Mouse (Mus musculus): ENCODE measurements around the gene Pfkl.
"Not testable (repeated sequence)": the region's sequence is repeated elsewhere in the genome, so short reads cannot be mapped to it uniquely, and the experiment has no call there.

Pfkl gene

DNA sequence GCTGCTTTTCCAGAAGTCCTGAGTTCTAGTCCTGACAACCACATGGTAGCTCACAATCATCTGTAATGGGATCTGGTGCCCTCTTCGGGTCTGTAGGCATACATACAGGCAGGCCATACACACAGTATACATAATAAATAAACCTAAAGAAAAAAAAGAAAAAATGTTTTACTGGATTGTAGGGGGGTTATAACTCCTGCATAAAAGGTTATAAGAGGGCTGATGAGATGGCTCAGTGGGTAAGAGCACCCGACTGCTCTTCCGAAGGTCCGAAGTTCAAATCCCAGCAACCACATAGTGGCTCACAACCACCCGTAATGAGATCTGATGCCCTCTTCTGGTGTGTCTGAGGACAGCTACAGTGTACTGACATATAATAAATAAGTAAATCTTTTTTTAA, 1.2 kb upstream of the Pfkl start:
- DNase-seq = not testable (repeated sequence)

DNA sequence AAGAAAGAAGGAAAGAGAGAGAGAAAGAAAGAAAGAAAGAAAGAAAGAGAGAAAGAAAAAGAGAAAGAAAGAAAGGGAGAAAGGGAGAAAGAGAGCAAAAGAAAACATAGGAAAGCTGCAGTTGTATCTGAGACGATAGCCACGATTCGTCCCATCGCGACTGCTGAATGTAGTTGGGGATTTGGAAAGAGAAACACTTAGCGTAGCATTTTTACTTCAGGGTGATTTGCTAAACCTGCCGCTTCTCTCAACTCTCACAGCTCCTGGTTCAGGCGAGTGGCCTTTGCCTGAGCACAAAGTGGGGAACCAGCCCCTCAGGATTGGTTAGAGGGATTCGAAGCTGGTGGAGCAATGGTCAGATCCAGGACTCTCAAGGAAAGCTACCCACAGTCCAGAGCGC, 452 bp upstream of the Pfkl start:
- DNase-seq = no peak

DNA sequence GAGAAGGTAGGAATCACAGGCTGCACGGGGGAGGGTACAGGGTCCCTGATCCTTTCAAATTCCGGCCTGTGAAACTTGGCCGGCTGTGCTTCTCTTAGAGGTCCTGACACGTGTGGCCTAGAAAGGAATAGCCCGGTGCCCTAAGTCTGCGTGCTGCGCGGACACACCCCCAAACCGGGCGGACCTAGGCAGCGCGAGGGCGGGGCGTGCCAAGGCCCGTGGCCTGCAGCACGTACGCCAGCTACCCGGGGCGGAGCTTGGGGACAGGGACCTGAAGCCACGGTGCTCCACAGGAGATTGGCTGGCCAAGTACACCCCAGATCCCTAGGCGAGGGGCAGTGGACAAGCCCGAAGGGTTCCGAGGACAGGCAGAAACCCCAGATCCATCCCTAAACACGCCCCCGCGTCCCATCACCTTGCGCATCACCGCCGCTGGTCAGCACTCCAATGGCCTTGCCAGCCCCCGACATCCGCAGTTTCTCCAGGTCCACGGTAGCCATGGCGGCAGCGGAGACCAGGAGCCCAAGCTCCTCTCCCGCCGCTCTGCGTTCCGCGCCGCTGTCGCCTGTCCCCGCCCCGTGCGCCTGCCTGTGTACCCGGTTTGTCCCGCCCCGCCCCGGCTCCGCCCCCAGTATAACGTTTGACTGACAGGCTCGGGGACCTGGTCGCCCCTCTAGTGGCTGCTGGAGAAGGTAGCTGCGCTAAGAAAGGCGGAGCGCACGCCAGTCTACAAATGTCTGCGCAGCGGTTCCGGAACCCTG, 519 bp downstream of the Pfkl start:
- DNase-seq = peak; percentile 95 to 98

DNA sequence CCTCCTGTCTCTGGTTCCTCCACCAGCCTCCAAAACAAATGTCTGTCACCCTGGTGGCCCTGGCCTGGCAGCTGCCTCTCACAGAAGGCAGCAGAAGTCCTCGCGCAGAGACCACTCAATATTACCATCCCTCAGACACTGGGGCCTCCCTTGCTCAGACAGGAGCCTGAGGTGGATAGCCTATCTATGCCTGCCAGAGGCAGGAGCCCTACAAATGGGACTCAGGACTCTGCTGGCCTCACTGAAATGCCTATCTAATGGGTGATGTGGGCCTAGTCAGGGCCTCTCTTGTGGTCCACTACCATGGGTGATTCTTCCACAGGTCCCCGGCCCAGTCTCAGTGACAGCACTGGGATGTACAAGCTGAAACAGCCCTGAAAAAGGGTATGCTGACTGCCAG, 1.7 kb downstream of the Pfkl start:
- no peak for DNase-seq

DNA sequence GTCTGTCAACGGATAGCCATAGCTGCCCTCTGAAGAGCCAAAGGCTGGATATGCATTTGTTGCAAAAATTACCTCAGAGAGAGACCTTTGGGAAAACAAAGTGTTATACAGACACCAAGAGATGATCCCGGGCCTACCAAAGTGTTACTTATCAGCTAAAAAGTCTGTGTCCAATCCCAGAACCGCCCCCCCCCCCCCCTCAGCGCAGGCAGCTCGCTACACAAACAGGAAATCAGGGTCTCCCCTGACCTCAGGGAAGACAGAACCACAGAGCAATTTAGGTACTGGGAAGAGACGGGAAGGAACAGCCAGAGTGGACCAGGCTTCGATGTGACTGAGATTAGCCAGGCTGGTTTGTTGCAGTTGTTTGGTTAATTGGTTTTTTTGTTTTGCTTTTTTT, 2.7 kb downstream of the Pfkl start:
- no peak for DNase-seq

DNA sequence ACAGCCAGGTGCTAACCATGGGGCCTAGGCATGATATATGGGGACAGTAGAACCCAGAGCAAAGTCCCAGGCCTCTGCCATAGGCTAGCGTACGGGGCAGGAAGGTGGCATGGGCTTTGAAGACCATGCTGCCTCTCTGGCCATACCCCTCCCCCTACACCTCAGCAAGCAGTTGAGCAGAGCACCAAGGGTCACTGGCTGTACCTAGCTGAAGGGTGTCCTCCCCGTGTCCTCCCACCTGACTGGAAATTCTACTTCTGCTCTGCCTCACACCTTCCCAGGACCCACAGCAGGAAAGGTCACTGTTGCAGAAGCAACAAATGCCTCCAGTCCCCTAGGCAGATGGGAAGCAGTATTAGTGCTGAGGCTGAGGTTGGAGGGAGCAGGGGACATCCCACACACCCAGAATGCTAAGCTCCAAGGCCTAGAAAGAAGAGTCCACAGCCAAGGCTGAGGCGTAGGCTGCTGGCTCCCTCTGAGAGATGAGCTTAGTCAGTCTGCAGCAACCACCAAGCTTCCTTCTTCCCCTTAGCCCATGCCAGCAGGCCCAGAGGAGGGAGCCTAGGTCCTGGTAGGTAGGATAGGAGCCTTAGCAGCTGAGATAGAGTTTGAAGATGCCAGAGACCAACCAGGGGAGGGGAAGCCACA, 4.0 kb downstream of the Pfkl start:
- no peak for DNase-seq

DNA sequence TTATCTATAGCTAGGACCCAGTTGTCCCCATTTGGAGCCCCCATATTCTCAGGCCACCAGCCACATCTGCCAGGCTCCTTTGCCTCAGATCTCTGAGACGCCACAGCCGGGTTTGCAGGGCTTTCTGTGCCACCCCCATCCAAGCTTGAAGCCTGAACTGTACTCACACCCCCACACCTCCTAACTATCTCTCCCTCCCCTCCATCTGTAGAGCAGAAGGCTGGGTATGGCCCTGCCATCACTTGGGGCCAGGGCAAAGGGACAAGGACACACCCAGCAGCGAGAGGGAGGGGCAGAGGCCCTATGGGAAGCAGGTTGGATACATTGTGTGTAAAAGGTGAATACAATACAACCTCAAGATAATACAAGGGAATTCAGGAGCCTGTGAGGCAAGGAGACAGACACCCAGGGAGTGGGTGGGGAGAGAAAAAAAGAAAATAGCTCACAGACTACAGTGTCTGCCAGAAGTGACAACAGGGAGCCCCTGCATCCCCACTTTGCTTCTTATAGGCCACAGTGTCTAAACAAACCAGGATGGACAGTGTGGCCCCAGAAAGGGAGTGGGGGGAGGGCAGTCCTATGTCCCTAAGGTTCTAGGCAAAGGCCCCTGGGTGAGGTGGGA, 5.3 kb downstream of the Pfkl start:
- DNase-seq = no peak

DNA sequence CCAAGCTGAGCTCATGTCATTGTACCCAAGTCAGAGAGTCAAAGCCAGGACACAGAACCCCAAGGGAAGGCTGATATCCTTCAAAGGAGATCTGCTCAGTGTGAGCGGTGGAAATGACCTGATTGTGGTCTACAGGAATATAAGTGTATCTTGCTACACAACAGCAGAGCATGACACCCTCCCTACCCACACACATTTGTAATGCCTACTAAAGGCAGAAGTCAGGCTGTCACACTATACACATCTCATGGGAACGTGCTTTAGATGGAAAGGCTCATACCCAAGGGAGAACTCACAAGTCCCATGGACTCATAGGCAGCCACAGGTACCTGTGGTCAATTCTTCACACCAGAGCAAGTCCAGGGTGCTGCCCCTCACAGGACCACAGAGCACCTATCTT, 7.6 kb downstream of the Pfkl start:
- no peak for DNase-seq

DNA sequence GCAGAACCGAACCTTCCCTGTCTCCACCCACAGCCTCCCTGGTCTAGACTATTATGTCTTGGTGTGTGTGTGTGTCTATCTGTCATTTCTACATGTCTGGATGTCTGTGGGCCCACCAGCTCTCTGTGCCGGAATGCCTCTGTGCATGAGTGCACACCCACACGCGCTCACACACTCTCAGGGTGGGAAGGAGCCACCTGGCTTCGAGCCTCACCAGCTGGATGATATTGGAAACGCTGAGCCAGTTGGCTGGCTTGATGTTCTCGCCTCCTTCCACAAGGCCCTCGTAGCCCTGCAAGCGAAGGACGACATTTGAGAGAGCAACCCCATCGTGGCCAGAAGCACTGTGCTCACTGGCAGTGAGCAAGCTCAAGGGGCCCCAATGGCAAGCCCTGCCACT, 8.1 kb downstream of the Pfkl start:
- peak in 1 of 2 experiments; percentile 20 for DNase-seq

DNA sequence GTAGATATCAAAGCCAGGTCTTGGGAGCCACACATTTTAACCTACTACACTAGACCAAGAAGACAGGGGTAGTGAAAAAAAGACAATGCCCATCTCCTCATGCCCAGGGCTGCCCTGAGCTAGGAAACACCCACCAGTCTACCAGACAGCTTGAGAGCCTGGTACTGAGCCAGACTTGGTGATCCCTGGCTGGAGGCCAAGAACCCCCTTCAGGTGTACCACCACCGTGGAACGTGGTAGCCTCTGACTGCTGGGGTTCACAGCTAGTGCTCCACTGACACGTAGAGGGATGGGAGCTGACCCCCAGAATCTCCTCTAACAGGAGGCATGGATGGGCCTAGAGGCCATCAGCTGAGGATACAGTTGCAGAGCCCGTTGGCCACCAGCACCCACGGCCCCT, 9.7 kb downstream of the Pfkl start:
- DNase-seq = no peak

DNA sequence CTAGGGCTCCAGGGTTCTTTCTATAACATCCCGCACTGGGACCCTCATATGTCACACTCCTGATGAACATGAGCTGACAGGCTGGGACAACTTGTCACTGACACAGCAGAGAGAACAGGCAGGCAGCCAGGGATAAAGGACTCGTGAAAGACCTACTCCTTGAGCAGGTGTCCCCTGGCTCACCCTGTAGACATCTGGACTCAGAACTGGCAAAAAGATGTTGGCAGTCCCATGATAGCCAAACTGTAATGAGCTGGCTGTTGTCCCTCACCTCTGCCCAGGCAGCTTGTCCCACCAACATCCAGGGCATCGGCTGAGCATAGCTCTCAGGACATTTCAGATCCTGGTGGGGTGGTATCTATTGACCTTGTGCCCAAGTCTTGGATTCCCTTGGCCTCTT, 14.2 kb downstream of the Pfkl start:
- no peak for DNase-seq

DNA sequence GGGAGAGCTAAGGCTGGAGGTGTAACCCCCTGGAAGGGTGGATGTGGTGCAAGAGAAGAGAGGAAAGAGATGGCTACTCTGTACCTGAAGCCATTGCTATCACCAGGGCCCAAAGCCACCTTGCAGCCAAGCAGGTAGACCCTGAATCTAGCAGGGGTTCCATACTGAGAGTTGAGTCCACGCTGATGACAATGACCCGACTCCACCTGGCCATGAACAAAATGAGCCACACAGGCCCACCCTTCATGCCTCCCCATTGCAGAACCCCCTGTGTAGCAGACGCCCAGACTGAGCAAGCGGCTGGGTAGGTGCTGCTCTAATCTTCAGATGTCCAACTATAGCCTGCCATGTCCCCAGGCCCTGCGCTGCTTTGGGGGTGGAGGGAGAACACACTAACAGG, 24.1 kb downstream of the Pfkl start:
- no peak for DNase-seq

DNA sequence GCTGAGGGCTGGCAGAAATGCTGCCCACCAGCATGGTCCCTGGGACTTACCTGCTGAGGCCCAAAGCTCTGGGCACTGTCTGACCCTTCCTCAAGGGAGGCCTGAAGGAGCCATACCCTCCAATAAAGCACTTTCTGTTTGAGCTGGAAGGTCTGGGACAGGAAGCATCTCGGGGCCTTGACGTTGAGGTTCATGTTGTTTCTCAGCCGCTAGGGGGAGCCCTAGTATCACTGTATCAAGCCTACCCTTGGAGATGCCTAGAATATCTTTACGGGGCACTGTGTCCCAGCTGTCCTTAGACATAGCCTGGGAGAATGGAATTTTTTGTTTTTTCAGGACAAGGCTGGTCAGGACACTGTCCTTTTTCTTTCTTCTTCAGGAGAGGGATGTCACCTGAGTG, 25.2 kb downstream of the Pfkl start:
- DNase-seq = peak; percentile 58 to 66

DNA sequence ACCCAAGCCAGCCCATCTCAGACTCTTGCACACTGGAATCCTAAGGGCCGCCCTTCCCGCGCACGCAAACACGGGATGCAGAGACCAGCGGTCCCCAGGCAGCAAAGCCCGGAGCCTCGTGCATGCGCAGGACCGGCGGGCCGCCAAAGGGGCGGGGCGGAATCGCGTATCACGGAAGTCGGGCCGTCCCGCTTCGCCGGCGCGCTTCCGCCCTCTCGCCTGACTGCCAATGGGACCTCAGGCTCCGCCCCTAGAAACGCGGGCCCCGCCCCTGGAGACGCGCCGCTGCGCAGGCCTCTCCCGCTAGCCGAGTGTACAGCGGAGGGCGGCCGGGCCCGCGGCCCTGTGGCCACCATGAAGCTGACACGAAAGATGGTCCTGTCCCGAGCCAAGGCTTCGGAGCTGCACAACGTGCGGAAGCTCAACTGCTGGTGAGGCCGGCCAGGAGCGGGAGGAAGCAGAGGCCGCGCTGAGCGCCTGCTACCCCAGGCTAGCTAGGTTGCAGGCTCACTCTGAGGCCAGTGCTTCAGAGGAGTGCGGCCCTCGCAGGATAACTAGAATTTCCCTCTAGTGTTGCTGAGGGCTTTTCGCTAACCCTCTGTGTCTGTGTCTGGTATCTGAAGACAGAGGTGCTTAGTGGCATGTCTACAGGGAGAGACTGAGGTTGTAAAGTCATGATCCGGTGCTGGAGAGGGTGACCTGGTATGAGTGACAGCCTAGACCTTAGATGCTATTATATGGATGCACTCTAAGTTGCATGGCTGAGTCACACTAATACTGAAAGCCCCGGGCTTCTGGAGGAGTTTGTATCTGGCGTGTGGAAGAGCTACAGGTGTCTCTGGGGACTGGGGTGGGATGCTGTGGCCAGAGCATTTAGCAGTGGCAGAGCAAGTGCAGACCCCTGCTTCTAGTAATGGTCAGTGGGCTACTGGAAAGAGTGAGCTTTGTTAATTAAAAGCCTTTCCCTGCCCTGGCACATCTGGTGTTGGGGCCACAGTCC, 31.2 kb downstream of the Pfkl start, which contains the start of gene 1810043G02Rik:
Gene 1810043G02Rik, plus strand, starts transcription at position 174 of the 1,000 bp plus-strand sequence.
- peak; percentile 98 to 99 for DNase-seq

DNA sequence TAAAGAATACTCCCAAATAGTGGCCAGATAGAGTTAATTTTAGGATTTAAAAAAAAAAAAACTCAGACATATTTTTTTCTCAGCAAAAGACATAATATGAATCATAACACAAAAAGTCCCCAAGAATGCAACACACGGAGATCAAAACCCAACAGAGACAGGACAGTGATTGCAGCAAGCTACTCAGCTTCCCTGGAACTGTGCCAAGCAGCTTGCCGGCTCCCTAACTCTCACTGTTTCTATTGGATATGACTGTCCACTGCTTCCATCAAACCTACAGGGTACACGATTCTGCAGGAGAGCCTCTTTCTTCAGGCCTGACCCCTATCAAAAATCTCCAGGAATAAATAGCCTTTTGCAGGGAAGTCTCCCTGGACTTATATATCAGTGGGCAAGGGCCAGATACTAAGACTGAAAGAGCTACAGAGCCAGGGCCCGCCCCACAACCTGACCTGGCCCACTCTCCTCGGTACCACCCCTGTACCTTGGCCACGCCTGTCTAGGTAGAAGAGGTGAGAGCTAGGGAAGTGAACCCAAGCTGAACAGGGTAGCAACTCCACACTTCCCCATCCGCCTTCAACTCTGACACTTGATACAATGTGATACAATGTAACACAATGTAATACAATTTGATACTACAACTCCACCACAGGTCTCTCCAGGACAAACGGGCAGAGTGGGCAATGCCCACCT, 33.3 kb downstream of the Pfkl start:
- DNase-seq = no peak

DNA sequence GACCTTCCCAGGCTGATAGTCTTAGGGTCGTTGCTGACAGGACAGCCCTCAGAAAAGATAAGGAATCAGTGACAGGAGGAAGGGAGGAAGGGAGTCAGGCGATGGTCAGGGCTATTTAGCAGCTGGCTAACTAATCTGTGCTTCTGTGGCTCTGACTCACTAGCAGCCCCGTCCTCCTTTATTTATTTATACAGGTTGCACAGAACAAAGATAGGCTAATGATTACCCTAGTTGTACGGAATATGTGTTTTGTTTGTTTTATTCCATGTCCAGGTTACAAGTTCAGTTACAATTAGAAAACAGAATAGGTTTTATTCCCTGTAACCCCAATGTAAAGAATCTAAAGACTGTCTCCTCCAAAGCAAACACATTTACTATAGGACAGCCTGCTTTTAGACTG, 34.2 kb downstream of the Pfkl start:
- DNase-seq = no peak

DNA sequence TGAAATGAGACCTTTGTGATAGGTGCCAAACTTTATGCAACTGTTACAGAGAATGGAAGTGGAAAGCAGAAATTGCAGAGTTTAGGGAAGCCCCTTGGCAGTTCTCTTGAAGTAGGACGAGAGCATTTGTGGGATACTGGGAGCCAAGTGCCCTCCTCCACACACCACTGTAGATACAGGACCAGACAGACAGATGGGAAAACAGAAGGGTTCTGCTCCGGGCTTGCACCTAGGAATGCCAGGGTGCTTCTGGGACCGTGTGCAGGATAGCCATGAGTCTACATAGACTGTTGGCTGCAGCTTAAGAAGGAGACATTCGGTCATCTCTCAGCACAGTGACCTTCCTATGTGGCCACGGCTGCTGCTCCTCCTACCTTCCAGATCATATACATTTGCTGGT, 35.1 kb downstream of the Pfkl start:
- no peak for DNase-seq

DNA sequence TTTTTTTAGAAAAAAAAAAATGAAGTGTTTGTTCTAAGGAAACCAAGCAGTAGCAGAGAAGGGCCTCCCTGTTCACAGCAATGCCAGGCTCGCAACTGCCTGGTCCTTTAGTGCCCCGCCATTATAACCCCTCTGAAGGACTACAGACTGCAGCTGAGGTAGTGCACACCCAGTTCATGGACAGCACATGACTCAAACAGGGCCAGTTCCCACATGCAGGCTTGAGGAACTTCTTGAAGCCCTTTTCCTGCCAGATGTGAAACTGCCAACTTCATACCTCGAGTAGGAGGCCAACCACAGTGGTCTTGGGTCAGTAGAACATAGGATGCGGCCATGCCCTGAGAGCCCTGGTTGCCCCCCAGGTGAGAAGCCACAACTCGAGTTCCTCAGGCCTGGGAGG, 35.6 kb downstream of the Pfkl start:
- DNase-seq = no peak

DNA sequence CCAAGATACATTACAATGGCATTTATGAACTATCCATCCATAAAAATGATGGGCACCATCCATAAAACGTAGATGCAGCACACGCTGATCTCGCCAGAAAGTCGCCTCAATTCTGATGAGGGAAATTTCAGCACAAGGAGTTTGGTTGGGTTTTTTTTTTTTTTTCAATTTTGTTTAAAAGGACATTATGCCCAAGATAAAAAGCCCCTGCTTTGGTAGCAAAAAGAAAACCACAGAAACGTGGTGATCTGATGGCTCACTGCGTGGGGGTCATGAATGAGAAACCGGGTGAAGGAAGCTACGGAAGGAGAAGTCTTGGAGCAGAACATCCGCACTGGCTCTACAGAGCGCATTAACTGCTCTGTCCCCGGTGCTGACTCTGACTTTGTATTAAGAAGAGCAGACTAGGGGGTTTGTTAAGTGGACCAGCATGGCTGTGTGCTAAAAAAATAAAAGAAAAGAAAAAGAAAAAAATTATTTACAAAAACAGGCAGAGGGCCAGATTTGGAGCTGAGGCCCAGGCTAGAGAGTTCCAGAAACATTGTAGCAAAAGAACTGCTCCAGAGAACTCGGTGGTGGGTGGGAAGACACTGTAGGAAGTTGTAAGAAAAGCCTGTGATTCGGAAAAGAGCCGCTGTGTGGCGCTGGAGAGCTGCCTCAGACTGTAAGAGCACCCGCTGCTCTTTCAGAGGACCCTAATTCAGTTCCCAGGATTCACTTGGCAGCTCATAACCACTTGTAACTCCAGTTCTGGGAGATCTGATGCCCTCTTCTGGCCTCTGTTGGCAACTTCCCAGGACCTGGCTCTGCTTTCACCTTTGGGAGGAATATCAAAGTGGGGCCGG, 38.0 kb downstream of the Pfkl start:
- DNase-seq = peak in 1 of 2 experiments; percentile 10

DNA sequence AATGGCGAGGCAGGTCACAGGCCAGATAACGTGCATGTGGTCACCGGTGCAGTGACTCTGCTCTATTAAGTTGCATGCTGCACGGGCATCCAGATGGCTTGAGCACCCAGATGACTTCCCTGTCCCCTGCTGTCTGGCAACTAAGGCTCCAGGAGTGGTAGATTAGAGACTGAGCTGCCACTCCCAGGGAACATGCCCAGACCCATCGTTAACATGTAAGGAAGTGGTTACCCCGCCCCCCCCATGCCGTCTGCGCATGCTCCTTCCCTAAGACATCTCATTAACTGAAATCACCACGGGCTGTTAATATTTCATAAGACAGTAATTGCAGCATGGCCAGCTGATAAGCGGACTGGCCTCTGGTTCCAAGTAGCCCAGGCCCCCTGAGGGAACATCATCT, 38.7 kb downstream of the Pfkl start:
- peak; percentile 47 to 48 for DNase-seq

DNA sequence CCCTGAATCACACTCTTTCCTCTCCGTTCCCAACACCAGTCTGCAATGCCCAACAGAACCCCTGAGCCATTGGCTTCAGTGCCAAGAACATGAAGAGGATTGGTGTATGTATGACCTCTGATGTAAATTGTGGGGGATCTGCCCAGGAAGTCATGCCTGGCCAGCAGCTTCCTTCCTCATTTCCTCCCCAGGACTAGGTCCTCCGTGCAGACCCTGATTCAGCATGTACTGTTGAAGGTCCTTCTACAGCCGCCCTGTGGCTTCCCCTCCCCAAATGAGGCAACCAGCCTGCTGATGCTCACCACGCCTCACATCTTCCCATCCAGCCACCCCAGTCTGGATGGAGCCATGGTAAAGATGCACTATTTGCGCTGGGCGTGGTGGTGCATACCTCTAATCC, 39.4 kb downstream of the Pfkl start, which contains the start of gene Trpm2:
Gene Trpm2, minus strand, starts transcription at position 83 of the 400 bp plus-strand sequence.
- DNase-seq = peak; percentile 41 to 56
